Mouse (Mus musculus): ENCODE measurements at regions not wholly inside any gene's neighbourhood (a gene's known extent, or its start where the extent isn't known, plus 50 kb on each side); places are given as distances from the start of the nearest gene placed in this dataset.

DNA sequence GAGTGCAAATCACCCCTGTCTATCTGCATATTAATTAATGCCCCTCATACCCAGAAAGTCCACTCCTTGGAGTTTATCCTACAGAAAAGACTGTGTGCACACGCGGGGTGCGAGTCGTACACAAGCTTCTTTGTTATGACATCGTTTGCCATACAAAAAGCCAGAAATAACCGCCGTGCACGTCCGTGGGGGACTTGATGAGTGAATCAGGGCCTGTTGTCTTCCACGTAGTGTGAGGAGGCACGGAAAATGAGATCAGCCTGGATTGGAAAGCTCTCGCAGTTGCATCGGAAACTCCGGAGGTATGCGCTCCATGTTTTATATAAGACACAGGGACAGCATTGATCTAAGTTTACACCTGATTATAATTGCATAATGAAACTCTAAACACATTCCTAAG is 120.3 kb downstream of the Etnk1 start:
- no peak for DNase-seq

GRCm38 (mm10) chr6:143288491-143289130 is 121.6 kb downstream of the Etnk1 start:
- no peak for DNase-seq

DNA sequence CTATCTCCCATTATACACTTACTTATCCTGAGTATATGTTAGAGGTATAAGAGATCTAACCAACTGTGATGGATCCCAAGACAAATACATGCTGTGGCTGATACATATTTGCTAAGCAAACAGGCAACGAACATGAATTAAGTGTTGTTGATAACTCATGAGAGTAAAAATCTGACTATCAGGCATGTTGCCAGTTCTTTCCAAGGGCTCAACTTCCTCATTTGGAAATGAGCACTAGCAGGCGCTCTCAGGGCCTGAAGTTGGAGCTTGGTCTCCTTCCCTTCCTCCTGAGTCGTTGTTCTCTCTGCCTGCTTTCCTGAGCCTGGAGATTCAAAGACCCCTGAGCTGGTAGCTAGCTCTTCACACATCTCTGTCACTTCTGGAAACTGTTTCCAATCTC is 126.6 kb downstream of the Etnk1 start:
- DNase-seq: no peak

DNA sequence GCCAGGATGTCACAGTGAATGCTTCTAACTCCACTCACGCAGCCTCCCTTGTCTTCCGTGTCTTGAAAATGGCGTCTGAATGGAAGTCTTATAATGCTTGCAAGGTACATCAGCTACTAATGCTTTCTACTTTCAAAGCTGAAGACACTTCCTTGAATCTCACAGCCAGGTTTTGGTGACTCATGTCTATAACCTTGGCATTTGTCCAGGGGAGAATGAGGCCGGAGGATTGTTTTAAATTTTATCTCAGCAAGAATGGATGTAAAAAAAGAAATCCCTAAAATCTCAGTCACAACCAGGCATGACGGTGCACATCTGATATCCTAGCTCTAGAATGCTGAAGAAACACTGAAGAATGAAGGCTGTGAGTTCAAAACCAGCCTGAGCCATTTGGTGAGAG is 131.4 kb downstream of the Etnk1 start:
- no peak for DNase-seq

GRCm38 (mm10) chr6:143301414-143301813 is 134.4 kb downstream of the Etnk1 start:
- no peak for DNase-seq

DNA sequence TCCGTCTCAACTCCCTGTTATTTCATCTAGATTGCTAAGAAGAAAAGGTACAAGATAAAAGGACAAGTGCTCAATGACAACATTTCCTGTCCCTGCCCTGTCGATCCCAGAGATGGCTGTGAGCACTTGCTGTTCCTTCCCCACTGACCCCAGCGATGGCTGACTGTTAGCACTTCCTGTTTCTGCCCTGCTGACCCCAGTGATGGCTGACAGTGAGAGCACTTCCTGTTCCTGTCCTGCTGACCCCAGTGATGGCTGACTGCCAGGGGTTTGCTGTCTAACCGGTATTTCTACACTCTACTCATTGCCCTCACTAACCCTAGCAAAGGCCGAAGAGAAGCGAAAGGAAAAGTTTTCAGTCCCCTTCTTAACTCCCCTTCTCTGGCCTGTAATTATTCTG is 140.3 kb downstream of the Etnk1 start:
- DNase-seq: peak; percentile 44

DNA sequence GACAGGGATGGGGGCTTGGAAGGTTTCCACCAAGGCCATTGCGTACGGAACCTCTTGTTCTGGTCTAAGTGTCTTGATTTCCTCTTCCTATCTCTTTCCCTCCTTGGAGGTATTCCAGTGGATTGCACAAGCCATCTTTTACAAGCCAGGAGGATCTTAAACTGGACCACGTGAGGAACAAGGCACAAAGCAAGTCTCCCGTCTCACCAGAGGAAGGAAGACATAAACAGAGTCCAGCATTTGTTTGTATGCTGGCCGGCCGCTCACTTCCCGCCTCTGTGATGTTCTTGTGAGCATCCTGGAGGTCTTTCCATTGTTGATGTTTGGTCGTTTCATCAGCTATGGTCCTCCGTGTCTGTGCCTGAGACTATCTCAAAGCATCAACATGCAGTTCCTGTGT is 148.8 kb downstream of the Etnk1 start:
- no peak for DNase-seq

GRCm38 (mm10) chr6:143320426-143320825 is 153.4 kb downstream of the Etnk1 start:
- DNase-seq: no peak

DNA sequence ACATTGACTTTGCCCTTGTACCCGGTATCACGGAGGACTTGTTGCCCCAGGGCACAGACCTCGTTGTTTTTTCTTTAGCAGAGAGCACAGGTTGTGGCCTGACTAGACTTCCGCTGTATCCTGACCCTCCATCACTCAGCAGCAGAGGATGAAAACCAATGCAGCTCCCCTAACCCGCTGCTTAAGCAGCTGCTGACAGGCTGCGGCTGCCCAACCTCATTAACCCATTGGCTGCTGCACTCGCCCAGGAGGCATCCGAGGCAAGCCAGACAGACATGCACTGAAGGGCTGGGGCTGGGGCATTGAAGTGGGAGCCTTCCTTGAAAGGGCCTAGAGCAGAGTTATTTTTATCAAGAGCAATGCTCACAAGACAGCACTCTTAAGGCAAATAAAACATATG is 157.6 kb downstream of the Etnk1 start:
- no peak for DNase-seq

- no peak for DNase-seq
Observed at GRCm38 (mm10) chr6:143326956-143327722, 160.1 kb downstream of the Etnk1 start.

- DNase-seq: no peak
Observed at GRCm38 (mm10) chr6:143327788-143328187, 160.8 kb downstream of the Etnk1 start.

DNA sequence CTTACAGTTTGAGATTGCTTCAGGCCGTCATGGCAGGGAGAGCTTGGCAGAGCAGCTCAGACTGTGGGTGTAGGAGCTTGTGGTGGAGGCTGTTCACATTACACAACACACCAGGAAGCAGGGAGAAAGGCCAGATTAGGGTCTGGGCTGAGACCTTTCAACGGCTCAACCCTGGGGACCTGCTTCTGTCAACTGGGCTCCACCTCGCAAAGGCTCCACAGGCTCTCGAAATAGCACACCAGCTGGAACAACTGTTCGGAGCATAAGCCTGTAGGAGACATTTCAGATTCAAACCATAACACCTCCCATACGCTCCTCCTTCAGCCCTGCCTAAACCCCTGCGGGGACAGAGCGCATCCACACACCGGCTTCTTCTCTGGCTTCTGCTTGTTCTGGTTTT is 161.2 kb downstream of the Etnk1 start:
- DNase-seq: no peak

GRCm38 (mm10) chr6:143329096-143329495 is 162.1 kb downstream of the Etnk1 start:
- DNase-seq: no peak

- no peak for DNase-seq
Observed at GRCm38 (mm10) chr6:143333493-143333892, 166.5 kb downstream of the Etnk1 start.

GRCm38 (mm10) chr6:143336574-143336973 is 169.6 kb downstream of the Etnk1 start:
- DNase-seq: no peak

- DNase-seq: no peak
Observed at GRCm38 (mm10) chr6:143349000-143349399, 182.0 kb downstream of the Etnk1 start.

DNA sequence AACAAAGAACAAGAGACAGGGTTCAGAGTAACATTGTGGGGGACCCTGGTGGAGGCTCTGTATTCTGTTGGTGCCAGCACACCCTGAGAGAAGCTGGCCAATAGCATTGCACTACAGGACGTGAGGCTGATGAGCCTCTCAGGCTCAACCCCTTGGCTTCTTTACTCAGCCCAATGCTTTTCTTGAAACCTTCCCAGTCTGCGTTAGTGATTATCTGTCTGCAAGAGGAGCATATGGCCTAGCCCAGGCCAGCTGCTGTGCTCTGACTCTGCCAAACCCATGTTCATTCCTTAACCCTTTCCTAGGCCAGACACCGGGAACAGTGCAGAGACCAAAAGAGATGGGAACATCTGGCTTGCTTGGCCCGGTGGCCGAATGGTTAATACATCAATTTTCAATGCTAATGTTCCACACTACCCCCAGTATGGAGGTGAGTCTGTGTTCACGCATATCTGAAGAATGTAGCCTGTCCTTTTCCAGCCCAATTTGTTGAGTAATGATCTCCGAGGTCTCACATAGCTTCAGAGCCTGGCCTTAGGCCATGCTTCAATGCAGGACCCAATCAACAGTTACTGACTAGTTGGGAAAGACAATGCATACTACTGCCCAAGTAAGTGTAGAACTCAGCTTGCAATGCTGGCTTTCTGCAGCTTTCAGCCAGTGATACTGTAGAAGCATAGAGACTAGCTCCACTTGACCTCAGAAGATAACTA is 192.5 kb downstream of the Etnk1 start:
- no peak for DNase-seq

DNA sequence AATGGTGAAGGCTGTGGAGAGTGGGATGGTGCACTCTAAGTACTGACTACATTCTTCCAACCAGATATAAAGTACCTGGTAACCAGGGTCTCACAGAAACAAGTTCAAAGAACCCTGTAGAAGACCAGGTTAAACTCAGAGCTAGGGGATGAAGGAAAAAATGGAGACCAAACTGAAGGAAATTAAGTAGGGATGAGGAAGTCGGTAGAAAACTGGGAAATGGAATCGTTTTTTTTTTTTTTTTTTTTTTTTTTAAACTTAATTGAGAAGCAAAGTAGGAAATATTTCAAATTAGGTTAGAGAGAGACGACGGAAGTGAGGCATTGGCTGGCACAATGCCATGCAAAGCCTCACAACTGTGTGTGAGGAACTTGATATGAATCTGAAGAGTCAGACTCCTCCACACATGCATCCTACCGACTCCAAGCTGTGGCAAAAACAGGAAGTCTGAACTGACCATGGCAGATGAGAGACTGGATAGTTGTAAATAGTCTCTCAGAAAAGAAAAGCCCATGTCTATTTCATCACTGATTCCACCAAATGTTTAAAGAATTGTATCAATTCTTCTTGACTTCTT is 194.2 kb downstream of the Etnk1 start:
- DNase-seq: no peak

GRCm38 (mm10) chr6:143361963-143362362 is 194.9 kb downstream of the Etnk1 start:
- DNase-seq: no peak

- no peak for DNase-seq
Observed at GRCm38 (mm10) chr6:143365840-143366239, 198.8 kb downstream of the Etnk1 start.

DNA sequence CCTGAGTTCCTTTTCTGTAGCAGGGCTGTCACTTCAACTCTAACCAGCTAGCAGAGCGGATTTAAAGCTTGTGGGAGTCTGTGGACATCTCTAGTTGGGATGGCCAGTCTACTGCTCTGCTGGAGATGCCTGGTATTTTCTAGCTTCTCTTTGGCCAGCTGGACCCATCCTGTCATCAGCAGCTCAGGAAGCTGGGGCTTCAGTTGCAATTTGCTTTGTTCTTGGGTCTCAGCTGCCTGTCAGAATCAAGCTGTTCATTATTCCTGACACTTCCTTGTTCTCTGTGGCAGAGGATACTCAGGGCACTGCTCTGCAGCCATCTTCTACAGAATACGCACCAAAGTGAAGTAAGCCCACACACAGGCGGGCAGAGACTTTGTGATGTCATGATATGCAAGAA is 200.8 kb downstream of the Etnk1 start:
- DNase-seq: no peak

GRCm38 (mm10) chr6:143368646-143369045 is 201.6 kb downstream of the Etnk1 start:
- DNase-seq: no peak

DNA sequence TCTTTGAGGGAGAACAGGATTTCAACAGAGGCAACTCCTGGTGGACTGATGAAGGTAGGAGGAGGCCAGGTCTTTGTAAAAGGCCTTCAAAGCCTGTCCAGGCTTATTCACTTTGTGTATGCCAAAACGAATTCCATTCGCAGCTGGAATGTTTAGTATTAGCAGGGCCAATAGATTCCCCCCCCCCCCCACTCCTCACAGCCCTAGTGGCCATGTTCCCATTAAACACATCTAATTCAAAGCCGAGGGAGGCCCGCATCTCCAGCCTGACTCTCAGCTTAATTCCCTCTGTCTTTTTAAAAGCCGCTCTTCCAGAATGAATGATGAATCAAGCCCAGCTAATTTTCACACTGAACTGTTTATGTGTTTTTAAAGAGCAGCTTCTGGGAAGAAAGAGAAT is 205.5 kb downstream of the Etnk1 start:
- no peak for DNase-seq

All from kidney, adult 11 months (tissue).